Mouse (Mus musculus) cerebellum, adult (tissue): ENCODE results near the gene Gpbp1l1.
A peak's percentile ranks its signal among the peaks of the same experiment; 100 is the strongest.

Source experiments
- ATAC-seq: cut with Nextera tagmentation; 2 replicates; pipeline ENCODE4 v1.9.2; 2017; ENCODE audit warnings: mild to moderate bottlenecking, moderate library complexity, mixed read lengths; ENCODE audit not compliant: insufficient number of reproducible peaks, low FRiP score, low TSS enrichment

The Gpbp1l1 gene

GRCm38 (mm10) chr4:116557306-116558121, at the start of gene Gpbp1l1:
Gene Gpbp1l1, plus strand, starts transcription at chr4:116557658.
- ATAC-seq = peak; percentile 86

- no peak for ATAC-seq
Measured at GRCm38 (mm10) chr4:116531109-116531508, 26.3 kb upstream of the Gpbp1l1 start.

- no peak for ATAC-seq
Measured at GRCm38 (mm10) chr4:116536351-116536750, 21.1 kb upstream of the Gpbp1l1 start.

GRCm38 (mm10) chr4:116537737-116538136, 19.7 kb upstream of the Gpbp1l1 start:
- ATAC-seq = no peak

- no peak for ATAC-seq
Measured at GRCm38 (mm10) chr4:116550432-116550831, 7.0 kb upstream of the Gpbp1l1 start.

GRCm38 (mm10) chr4:116553035-116553434, 4.4 kb upstream of the Gpbp1l1 start:
- no peak for ATAC-seq

- 0 out of 2 replicates have a peak, but pooled peaks have one; percentile 15 for ATAC-seq
Measured at GRCm38 (mm10) chr4:116555413-116556300, 1.8 kb upstream of the Gpbp1l1 start, which contains the start of gene Tmem69. Gene Tmem69, minus strand, starts transcription at chr4:116555936.

GRCm38 (mm10) chr4:116556561-116557305, 725 bp upstream of the Gpbp1l1 start:
- ATAC-seq = peak; percentile 96

GRCm38 (mm10) chr4:116558151-116558882, 859 bp downstream of the Gpbp1l1 start:
- ATAC-seq = no peak

GRCm38 (mm10) chr4:116595793-116596192, 38.3 kb downstream of the Gpbp1l1 start:
- ATAC-seq = no peak

- no peak for ATAC-seq
Measured at GRCm38 (mm10) chr4:116596379-116596778, 38.9 kb downstream of the Gpbp1l1 start, which contains the start of gene Ccdc17. Gene Ccdc17, plus strand, starts transcription at chr4:116596654.

GRCm38 (mm10) chr4:116596978-116597881, 39.8 kb downstream of the Gpbp1l1 start:
- peak; percentile 92 for ATAC-seq

GRCm38 (mm10) chr4:116612621-116613020, 55.2 kb downstream of the Gpbp1l1 start:
- ATAC-seq = no peak

GRCm38 (mm10) chr4:116615237-116615636, 57.8 kb downstream of the Gpbp1l1 start:
- ATAC-seq = no peak

- ATAC-seq = no peak
Measured at GRCm38 (mm10) chr4:116624831-116625230, 67.4 kb downstream of the Gpbp1l1 start.

GRCm38 (mm10) chr4:116626658-116627358, 69.3 kb downstream of the Gpbp1l1 start:
- peak; percentile 65; the same call in 1 of the 2 replicates for ATAC-seq

- peak; percentile 82 for ATAC-seq
Measured at GRCm38 (mm10) chr4:116627359-116627716, 69.9 kb downstream of the Gpbp1l1 start.
